Mouse (Mus musculus) adrenal gland (tissue): ENCODE measurements around the gene Mrpl3.

Source experiments
- intact Hi-C: fragments of 180-260 bp; cut with DNase I; formaldehyde crosslinking; loops from one replicate; pipeline ENCODE4 v1.15.1; 2025
- long read RNA-seq, 2 experiments: library from polyadenylated mRNA; unstranded; transcript quantifications; one replicate each; pipeline ENCODE4 v2.0.0; 2020; ENCODE audit warnings: borderline replicate concordance in 1 of 2; ENCODE audit not compliant: insufficient replicate concordance in 1 of 2

Gene Mrpl3
- long read RNA-seq, experiment 1, transcript Mrpl3-201 (10 exons, 3,972 nt), result major isoform, 72 of 78 reads
- long read RNA-seq, experiment 1, partial matches to known transcripts, result 2 of 78 reads
- long read RNA-seq, experiment 1, other reads (novel, unspliced or antisense), result 4 of 78 reads
- long read RNA-seq, experiment 2, transcript Mrpl3-201 (10 exons, 3,972 nt), result major isoform, 58 of 68 reads
- long read RNA-seq, experiment 2, partial matches to known transcripts, result 3 of 68 reads
- long read RNA-seq, experiment 2, other reads (novel, unspliced or antisense), result 6 of 68 reads

DNA sequence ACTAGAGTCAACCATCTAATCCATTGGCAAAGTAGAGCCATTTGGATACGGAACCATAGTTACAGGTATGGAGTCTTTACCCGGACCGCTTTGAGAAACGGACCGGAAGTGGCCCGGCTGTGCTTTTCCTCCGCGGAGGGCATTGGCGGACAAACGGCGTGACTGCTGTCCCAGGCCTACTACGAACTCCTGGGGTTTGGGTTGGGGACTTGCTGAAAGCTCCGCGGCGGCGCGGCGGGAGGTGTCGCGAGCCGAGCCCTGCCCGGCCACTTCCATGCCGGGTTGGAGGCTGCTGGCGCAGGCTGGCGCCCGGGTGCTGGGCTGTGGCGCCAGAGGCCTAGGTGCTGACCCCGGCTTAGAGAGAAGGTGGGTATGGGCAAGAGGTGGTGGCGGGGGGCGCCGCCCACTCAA is at the start of gene Mrpl3:
Gene Mrpl3, plus strand, starts transcription at position 93 of the 411 bp plus-strand sequence.
- intact Hi-C loops, result loop anchor here (5.0 kb wide), 2 partner anchors 79 to 334 kb away; partner anchors contain the start of gene Nudt16

DNA sequence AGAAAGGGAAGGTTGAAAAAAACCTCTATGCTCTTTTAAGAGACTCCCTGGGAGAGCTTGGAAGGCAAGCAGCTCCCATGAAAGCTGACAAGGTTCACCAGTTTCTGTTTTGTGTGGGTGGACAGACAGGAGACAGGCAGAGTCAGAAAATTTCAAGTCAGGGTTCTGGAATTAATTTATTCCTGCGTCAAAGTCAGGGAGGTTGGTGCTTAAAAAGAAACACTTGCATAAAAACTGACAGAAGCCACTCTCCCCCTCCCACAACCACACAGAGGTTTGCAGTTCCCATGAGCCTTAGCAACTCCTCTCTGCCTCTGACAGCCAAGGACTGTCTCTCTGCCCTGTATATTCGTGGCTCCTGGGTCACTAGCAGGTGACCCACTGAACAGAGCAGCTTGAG is 42.3 kb upstream of the Mrpl3 start:
- intact Hi-C loops, result no loop called here

DNA sequence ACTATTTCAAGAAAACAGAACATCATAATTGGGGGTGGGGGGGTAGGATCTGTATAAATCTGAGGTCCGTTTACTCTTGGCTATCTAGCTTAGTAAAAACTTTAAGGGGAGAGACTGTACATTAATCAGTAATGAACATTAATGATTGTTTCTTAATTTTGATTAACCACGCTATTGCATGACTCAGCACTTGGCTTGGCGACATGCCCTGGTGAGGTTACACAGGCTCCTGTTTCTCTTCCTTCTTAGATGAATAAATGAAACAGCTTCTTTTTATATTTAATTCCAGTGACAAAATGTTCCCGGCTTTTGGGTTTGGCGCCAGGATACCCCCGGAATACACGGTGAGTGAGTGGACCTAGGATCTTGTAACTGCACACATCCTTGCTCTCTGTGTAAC is 34.9 kb upstream of the Mrpl3 start:
- intact Hi-C loops, result no loop called here

DNA sequence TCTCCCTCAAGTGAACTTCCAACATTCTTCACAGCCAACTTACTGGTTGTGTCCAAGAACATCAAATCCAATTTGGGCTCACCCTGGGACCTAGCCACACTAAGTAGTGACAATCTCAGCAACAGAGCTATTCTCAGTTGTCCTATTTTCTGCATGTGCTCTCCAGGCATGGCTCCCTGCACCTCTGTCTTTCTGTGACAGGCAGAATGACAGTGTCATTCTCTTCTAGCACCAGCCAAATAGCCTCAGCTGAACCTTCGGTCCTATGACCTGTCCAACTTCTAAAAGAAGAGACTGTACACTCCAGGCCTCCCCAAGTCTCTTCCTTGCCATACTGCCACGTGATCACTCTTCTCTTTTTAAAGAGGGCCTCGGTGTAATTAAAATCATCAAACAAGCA is 24.7 kb upstream of the Mrpl3 start:
- intact Hi-C loops, result no loop called here

DNA sequence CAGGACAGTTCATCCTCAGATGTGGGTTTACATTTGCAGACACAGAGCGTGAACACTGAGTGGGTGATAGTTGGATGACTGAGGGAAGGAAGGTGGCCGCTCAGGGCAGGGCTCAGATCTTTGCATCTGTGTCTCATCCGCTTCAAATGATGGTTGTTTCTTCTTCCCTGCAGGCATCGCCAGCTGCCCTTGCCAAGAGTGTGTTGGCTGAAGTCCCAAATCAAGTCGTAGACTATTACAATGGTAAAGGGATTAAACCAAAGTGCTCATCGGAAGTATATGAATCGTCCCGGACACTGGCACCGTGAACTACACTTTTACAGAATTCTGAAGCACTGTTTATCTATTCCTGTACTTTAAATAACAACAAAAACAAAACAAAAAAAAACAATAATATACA is 20.5 kb upstream of the Mrpl3 start:
- intact Hi-C loops, result no loop called here

DNA sequence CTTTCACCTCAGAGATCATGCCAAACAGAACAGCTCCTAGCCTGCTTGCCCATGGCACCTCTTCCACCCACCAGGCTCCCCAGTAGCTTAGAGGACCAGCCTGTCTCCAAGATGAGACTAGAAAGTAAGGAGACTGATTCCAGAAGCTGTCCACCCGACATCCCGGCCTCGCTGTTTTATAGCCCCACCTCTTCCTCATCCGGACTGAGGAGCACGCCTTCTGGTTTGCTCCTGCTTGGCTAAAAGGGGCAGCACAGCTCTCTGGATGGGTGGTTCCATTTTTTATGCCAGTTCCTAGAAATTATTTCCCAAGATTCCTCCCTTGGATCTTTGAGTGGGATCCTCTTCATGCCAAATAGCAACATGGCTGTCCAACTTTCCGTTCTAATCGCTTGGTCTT is 19.4 kb upstream of the Mrpl3 start:
- intact Hi-C loops, result no loop called here

DNA sequence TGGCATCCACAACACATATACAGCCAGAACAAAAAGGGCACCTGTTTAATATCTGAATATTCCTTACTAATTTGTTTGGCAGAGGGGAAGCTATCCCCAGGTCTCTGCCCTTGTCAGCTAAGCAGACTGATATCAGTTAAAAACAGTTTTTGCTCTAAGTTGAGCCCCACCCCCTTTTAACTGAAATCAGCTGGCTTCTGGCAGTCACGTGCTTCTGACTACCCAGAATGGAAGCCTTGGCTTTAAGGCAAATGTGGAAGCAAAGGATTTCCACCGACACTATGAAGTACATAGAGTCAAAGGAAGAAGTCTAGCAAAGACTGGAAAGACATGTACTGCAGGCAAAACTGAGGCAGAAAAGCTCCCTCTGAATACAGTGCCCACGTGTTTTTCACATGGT is 15.2 kb upstream of the Mrpl3 start:
- intact Hi-C loops, result no loop called here

DNA sequence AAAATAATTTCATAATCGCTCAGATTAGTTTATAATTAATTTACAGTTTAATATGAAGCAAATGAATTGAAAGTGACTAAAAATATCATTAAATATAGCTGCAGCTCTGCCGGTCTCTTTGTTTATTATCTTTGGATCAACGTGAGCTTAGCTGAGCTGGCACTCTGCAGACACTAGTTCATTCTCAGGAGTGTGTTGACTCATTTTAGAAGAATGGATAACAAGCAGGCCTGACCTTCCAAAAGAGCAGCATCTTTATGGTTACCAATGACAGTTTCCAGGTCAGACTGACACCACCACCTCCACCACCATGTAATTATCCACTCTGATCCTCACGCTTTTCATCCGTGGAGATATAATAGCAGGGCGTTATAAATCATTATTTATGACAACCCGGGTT is 7.0 kb upstream of the Mrpl3 start:
- intact Hi-C loops, result no loop called here

DNA sequence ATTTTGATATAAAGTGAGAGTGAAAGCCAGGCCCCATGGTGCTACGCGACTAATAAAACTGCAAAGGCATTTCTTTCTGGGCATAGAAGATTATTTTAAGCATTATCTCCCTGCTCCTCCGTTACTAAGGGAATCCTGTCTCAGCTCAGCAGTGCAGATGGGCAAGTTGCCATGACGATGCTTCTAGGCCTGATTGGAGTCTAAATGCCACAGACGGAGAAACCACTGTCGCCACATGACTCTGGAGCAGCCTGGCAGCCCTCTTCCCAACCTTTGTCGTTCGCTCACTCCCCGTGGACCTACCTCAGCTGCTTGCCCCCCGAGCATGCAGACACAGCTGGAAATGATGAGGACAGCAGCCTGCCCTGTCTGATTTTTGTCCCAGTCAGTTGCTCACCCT is 4.7 kb upstream of the Mrpl3 start:
- intact Hi-C loops, result no loop called here

DNA sequence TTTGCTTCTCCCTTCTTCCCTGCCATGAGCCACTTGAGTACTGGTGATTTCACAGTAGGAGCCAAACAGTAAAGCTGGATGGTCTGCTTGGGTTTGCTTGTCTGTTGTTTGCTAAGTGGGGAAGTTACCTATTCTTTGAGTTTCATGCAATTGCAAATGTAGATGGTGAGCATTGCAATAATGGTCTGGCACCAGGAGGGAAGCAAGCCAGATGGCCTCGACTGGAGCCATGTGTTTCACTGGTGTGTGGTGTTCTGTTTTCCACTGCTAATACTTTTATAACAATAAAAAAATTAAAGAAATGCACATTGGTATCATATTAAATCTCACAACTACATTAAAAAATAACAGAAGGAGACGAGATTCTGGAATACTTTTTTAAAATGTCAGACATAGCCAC is 3.4 kb upstream of the Mrpl3 start:
- intact Hi-C loops, result loop anchor here (5.0 kb wide), 2 partner anchors 83 to 338 kb away; partner anchors contain the start of gene Nudt16

DNA sequence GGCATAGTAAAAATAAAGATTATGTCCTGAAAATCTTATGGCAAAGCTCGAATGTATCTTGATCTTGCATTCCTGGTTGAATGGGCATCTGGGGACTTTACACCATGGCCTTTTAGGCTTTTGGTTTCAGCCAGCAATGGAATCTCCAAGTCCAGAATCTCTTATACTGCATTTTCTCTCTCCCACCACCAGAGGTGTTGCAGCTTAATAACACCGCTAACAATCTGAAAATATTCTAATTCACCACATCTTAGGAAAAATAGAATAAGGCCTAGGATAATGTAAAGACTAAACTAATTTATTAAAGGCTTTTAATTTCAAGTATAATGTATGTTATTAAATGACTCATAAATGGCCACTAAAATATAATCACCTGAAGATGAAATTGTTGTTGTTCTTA is 2.8 kb upstream of the Mrpl3 start:
- intact Hi-C loops, result loop anchor here (5.0 kb wide), 2 partner anchors 82 to 337 kb away; partner anchors contain the start of gene Nudt16

DNA sequence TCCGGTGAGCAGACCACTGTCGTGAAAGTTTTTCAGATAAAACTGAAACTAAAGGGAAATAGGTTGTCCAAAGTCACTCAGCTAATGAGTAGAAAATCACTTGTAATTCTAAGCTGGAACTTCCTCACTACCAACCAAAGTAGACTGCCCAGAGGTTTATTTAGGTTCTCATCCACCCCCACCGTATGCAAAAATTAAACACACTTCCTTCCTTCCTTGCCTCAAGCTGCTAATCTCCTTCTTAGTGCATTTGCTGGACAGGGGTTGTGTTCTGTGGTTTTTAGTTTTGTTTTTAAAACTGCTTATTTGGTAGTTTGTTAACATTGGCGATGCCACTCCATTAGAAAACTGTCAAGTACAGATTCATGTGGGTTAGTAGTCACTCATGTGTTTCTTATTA is 773 bp downstream of the Mrpl3 start:
- intact Hi-C loops, result loop anchor here (5.0 kb wide), 2 partner anchors 78 to 333 kb away; partner anchors contain the start of gene Nudt16

DNA sequence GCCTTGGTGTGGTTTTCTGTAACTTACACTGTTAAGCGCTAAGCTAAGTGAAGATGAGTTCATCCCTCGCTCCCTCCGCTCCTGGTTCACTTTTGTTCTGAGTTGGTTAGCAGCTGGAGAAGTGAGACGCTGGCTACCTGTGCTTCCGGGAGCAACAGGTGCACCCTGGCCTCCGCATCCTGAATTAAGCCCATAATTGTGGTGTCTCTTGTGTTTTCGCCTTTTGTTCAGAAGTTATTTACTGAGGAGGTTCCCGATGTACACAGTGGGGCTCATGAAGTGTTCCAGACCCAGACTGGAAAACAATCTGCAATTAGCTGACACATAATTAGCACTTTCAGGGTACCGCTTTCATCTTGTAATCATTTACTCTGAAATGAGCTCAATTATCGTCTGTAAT is 16.1 kb downstream of the Mrpl3 start:
- intact Hi-C loops, result no loop called here

DNA sequence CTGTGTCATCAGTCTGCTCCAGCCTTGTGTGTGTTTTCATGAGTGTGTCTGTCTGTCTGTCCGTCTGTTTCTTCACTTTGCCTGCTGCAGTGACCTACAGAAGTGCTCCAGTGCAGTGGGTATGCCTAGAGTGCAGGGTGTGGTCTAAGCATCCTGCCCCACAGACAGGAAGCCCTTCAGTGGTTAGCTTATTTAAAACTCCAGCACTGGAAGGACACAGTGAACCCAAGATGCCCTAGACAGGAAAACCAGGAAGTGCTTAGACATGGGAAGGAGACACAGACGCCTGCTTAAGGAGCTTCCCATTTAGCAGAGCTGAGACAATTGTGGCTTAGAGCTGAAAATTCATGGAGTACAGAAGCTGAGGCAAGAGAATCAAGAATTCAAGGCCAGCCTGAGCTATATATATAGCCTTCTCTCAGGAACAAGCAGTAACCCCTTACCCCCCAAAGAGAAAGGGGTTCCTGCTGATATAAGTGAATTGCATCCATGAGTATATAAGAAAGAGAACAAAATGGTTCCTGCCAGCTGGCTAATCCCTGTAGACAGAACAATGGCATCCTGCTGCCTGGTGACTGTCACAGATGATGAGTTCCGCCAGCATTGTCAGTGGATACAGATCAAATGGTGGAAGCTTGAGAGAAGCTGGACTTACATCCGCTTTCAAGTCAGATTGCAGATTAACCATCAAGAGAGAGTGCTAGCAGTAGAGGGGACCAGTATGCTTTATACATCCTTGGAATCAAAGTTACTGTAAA is 20.1 kb downstream of the Mrpl3 start:
- intact Hi-C loops, result no loop called here

DNA sequence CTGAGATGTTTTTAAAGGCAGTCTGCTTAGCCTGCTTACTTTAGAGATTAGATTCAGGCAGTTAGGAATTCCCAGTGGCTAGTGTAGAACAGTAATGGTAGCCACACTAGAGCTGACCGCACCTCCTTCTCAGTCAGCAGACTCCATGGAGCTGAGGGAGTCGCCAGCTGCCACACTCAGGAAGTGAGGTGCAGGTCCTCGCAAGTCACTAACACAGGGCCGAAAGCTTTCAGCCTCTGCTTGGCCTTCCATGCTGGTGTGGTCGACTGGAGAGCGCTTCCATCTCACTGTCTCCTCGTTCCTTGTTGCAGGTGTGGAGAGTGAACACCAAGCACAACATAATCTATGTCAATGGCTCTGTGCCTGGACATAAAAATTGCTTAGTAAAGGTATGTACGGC is 21.8 kb downstream of the Mrpl3 start:
- intact Hi-C loops, result no loop called here

DNA sequence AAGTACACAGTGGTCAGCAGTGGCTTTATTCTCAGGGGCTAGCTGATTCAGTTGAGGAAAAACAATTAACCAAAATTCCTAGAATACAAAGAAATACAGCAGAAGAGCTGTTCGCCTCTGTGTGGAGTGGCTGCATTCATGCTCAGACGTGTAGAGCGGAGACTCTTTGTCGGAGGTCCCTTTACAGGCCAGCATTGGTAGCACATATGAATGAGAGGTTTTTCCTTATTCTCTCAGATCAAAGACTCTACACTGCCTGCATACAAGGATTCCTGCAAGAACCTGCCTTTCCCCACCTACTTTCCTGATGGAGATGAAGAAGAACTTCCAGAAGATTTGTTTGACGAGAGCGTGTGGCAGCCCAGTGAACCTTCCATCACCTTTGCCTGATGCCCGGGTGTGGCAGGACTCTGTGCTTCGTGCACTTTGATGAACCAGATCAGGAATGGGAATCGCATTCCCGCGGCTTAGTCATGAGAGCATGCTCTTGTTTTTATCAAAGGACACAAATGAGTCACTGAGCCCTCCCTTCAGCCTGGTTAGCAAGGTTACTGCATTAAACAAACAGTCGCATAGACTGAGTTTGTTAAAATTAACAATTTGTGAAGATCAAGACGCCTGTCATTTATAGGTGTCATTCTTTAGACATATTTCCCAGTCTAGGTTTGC is 23.9 kb downstream of the Mrpl3 start:
- intact Hi-C loops, result no loop called here

DNA sequence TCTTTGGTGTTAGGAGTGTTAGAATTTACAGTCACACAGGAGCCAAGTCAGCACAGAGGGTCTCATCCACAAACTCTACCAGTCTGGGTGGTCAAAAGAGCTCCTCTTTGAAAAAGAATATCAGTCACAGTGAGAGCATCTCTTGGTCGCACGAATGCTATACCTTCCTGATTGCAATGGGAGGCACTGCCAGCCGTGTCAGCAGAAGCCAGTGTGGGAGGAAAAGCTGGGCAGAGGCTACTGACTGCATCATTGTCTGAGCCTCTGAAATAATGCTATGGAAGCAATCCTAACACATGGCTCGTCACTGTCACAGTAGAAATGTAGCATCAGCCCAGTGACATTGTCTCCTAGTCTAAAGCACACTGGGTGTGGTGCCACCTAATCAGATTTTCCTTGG is 25.4 kb downstream of the Mrpl3 start:
- intact Hi-C loops, result no loop called here

DNA sequence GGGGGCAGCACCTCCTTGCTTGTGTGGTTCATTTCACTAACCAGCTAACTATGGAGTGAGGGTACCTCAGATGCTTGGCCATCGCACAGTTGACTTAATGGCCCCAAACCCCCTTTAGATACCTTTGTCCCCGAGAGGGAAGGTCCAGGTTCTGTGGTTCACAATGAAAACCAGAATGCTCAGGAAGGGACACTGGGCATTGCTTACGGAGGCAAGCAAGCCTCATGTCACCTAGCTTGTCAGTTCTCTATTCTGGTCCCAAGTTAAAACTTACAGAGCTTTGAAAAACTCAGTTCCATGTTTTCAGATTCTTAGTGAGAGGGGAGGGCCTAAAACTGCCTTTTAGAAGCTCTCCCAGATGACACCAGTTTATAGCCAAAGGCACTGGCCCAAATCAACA is 27.2 kb downstream of the Mrpl3 start:
- intact Hi-C loops, result no loop called here

DNA sequence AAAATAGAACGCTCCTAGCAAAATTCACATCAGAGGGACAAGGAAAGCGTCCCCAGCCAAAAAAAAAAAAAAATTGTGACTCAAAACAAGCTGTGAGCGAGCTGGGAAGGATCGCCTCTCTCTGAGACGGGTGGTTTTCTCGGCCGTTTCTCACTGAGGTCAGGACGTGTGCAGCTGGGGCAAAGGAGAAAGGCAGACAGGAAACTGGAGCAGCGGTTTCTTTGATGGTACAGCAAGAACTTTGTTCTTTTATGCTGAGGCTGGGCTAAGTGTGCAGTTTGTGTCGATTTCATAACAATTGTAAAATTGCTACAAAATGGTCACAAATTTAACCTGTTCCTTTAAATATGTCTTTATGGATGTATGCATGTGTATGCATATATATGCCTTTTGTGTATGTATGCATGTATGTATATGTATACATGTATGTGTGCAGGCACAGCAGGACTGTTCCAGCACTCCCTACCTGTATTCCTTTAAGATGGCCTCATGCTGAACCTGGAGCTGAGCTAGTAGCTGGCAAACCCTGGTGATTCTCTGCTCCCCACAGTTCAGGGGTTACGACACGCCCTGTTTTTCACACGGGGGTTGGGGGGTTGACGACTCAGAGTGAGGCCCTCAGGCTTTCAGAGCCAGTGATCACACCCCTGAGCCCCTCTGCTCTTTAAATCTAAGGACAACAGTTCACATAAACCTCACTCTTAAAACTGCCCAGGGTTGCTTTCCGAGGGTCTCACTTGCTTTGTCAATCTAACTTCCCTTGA is 48.0 kb downstream of the Mrpl3 start:
- intact Hi-C loops, result no loop called here

DNA sequence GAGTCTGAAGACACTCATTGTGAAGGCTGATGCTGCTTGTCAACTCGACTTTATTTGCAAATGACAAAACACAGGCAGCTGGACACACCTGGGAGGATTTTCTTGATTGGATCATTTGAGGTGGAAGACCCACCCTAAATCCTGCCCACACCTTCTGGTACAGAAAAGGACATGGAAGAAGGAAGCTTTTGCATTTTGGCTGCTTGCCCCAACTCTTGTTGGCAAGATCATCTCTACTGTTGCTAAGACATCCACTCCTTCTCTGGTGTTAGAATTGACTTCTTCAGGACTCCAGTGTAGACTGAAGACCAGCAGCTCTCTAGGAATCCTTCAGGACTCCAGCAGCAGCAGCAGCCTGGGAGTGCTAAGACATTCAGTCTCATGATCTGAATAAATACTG is 48.9 kb downstream of the Mrpl3 start:
- intact Hi-C loops, result no loop called here

DNA sequence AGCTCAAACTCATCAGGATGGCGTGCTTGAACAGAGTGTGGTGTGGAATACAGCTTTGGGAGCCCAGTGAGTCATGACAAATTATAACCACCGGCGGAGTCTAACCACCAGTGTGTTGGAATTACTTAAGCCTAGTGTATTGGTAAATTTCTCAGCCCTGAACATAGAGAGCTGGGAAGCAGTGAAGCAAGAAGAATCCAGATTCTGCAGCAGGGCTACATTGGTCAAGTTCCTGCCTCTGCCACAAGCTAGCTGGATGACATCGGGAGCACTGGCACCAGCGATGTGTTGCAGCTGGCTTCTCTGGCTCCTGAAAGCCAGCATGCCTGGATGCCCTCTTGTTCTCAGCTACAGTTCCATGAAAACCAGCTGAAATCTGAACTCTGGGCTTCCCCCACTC is 50.9 kb downstream of the Mrpl3 start:
- intact Hi-C loops, result no loop called here
